Comparison of ENCODE assay signal across 8 mouse cellular contexts in the genomic region with DNA sequence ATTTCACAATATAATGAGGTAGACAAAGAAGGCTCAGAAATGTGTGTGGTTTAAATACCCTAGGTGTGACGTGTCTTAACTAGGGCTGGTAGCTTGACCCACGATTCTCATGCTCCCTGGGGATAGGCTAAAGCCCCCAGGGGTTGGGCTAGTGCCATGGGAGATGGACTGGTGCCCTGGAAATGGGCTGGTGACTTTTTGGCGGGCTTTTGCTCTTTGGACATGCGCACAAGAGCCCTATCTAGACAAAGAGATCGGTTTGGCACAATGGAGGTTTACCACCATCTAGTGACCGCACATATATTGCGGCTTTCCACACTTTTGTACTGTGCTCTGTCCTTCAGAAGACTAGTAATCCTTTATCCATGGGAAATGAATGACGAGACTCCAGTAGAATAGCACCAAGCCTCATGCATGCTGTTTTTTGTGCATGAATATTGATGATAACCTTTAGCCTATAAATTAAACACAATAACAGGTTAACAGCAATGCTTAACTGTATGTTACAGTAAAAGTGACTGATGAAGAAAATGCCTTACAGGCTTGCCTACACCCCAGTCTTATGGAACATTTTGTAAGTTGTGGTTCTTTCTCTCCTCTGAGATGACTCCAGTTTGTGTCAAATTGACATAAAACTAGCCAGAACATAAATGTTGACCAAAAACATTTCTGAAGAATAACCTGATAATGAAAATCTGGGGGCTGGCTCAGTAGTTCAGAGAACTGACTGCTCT. TPM values are rescaled to one million over a fixed set of nuclear protein-coding genes. Genes with fewer than 3 reads are reported as not detected.
A peak's percentile ranks its signal among the peaks of the same experiment; 100 is the strongest.
DNase-seq lines count a peak whose midpoint lies in the region; ATAC-seq lines count a peak whose summit lies in the region.
"Not testable (repeated sequence)": the region's sequence is repeated elsewhere in the genome, so short reads cannot be mapped to it uniquely, and the experiment has no call there.

No protein-coding gene starts in this region.

- H3K27me3 ChIP-seq in forebrain, embryonic 13.5 days; midbrain, embryonic 15.5 days (replicated peaks); stomach, embryonic 15.5 days (replicated peaks): not testable (repeated sequence)

- intact Hi-C loops in heart, postnatal 10 days (cut with DNase I) = loop anchor here (2.0 to 5.0 kb wide), 2 partner anchors 422 to 517 kb away; no protein-coding TSS in a partner anchor

- peak; percentile 36 for DNase-seq in ES-CJ7 (ENCODE audit: low read depth, low spot score)
- peak; percentile 25 for DNase-seq in cerebellum, adult 11 months
- peak; percentile 45 to 58 for DNase-seq in heart, postnatal 10 days
- DNase-seq in kidney, postnatal 10 days = peak; percentile 54
- peak; percentile 29 for DNase-seq in liver

- 26% methylated on average over 8 of the region's 8 CpGs for WGBS in forebrain, embryonic 13.5 days
- WGBS in midbrain, embryonic 15.5 days = 20% methylated on average over 8 of the region's 8 CpGs
- WGBS in stomach, embryonic 15.5 days = 38% methylated on average over 8 of the region's 8 CpGs

- H3K4me3 ChIP-seq in forebrain, embryonic 13.5 days = peak overlapping the region; percentile 38
- H3K4me3 ChIP-seq in midbrain, embryonic 15.5 days = peak overlapping the region; percentile 34
- H3K4me3 ChIP-seq in stomach, embryonic 15.5 days (replicated peaks) = peak overlapping the region; percentile 21

- H3K9me3 ChIP-seq in forebrain, embryonic 13.5 days (replicated peaks); midbrain, embryonic 15.5 days; stomach, embryonic 15.5 days: not testable (repeated sequence)

- H3K36me3 ChIP-seq in forebrain, embryonic 13.5 days (ENCODE audit: poor library complexity, severe bottlenecking); midbrain, embryonic 15.5 days (replicated peaks); stomach, embryonic 15.5 days: not testable (repeated sequence)

- peak overlapping the region; percentile 76 for H3K27ac ChIP-seq in forebrain, embryonic 13.5 days
- peak overlapping the region; percentile 75 for H3K27ac ChIP-seq in midbrain, embryonic 15.5 days
- H3K27ac ChIP-seq in stomach, embryonic 15.5 days = not testable (repeated sequence)

- peak; percentile 97 for ATAC-seq in forebrain, embryonic 13.5 days
- peak; percentile 98 for ATAC-seq in midbrain, embryonic 15.5 days (replicated peaks)
- peak; percentile 50; the same call in 1 of the 2 replicates for ATAC-seq in stomach, embryonic 15.5 days (ENCODE audit: insufficient read depth, low FRiP score, low read depth)

- peak overlapping the region; percentile 55 for H3K4me2 ChIP-seq in forebrain, embryonic 13.5 days
- H3K4me2 ChIP-seq in midbrain, embryonic 15.5 days = peak overlapping the region; percentile 52
- peak overlapping the region; percentile 35; the same call in 1 of the 2 replicates for H3K4me2 ChIP-seq in stomach, embryonic 15.5 days

- not testable (repeated sequence) for H3K4me1 ChIP-seq in forebrain, embryonic 13.5 days; midbrain, embryonic 15.5 days; stomach, embryonic 15.5 days

- peak overlapping the region; percentile 62 for H3K9ac ChIP-seq in forebrain, embryonic 13.5 days
- H3K9ac ChIP-seq in midbrain, embryonic 15.5 days = peak overlapping the region; percentile 44
- H3K9ac ChIP-seq in stomach, embryonic 15.5 days = not testable (repeated sequence)

RNA-seq across cellular contexts. Expression of a gene that starts 27.5 kb away (rescaled TPM):
- polyA plus RNA-seq in forebrain, embryonic 13.5 days (2015; fragmentation: Nextera tagmentation; extraction: Ambion mirVana) = 24.1 and 29.4 TPM in 2 replicates
- total RNA-seq in heart, postnatal 10 days (2021) = 10 to 100 TPM in 1 of 2 experiments, 1 to 10 TPM in 1; 7.9 to 10.0 TPM
- 22.2 and 23.2 TPM in 2 replicates for polyA plus RNA-seq in midbrain, embryonic 15.5 days (2015; fragmentation: Nextera tagmentation; extraction: Ambion mirVana)
- 22.7 and 23.3 TPM in 2 replicates for polyA plus RNA-seq in stomach, embryonic 15.5 days (2015; fragmentation: Nextera tagmentation; extraction: Ambion mirVana)

RNA-seq across cellular contexts. Expression of a gene that starts 48.5 kb away (rescaled TPM):
- polyA plus RNA-seq in forebrain, embryonic 13.5 days (2015; fragmentation: Nextera tagmentation; extraction: Ambion mirVana) = 5.1 and 6.0 TPM in 2 replicates
- 1 to 10 TPM; 1.2 to 5.3 TPM for total RNA-seq in heart, postnatal 10 days (2021)
- 3.2 and 4.4 TPM in 2 replicates for polyA plus RNA-seq in midbrain, embryonic 15.5 days (2015; fragmentation: Nextera tagmentation; extraction: Ambion mirVana)
- polyA plus RNA-seq in stomach, embryonic 15.5 days (2015; fragmentation: Nextera tagmentation; extraction: Ambion mirVana) = 2.8 and 4.6 TPM in 2 replicates
